Mouse (Mus musculus) MEL (cell line): ENCODE measurements at regions not wholly inside any gene's neighbourhood (a gene's known extent, or its start where the extent isn't known, plus 50 kb on each side); places are given as distances from the start of the nearest gene placed in this dataset.

ENCODE experiments used
- DNase-seq: peaks from one replicate; pipeline ENCODE4 v3.0.0; 2011; ENCODE audit warnings: low read depth, low spot score
- H3K27ac ChIP-seq: 2 replicates; pipeline ENCODE4 v1.5.1; 2012; ENCODE audit warnings: low read depth, mild to moderate bottlenecking, control low read depth, low read length, moderate library complexity; ENCODE audit not compliant: control insufficient read depth
- H3K27me3 ChIP-seq, 2 experiments: fragments of 150-350 bp in 1 of 2; sonication (generic) in 1 of 2; 2 replicates each; pipeline ENCODE4 v1.6.1; 2012; ENCODE audit warnings: low read length in 2 of 2, mild to moderate bottlenecking in 2 of 2, improper control_type of control experiment in 1 of 2, moderate library complexity in 1 of 2; ENCODE audit not compliant: insufficient read depth in 2 of 2, control insufficient read depth in 1 of 2
- H3K36me3 ChIP-seq, 2 experiments: 2 replicates each; pipeline ENCODE4 v1.6.1; 2012 to 2014; ENCODE audit warnings: low read length in 2 of 2, improper control_type of control experiment in 1 of 2, inconsistent platforms in 1 of 2, mild to moderate bottlenecking in 1 of 2; ENCODE audit not compliant: insufficient read depth in 2 of 2, control insufficient read depth in 1 of 2
- H3K4me1 ChIP-seq, 2 experiments: fragments of 150-350 bp in 1 of 2; sonication (generic) in 1 of 2; 2 replicates each; pipeline ENCODE4 v1.6.1; 2012; ENCODE audit warnings: low read length in 2 of 2, improper control_type of control experiment in 1 of 2, mild to moderate bottlenecking in 1 of 2; ENCODE audit not compliant: insufficient read depth in 2 of 2, control insufficient read depth in 1 of 2
- H3K4me3 ChIP-seq, 2 experiments: fragments of 150-350 bp in 1 of 2; sonication (generic) in 1 of 2; 2 replicates each; pipeline ENCODE4 v1.5.1; 2012; ENCODE audit warnings: low read depth in 2 of 2, low read length in 2 of 2, mild to moderate bottlenecking in 2 of 2, moderate library complexity in 2 of 2, control low read depth in 1 of 2, improper control_type of control experiment in 1 of 2; ENCODE audit not compliant: control insufficient read depth in 1 of 2, insufficient read depth in 1 of 2
- H3K79me2 ChIP-seq: 2 replicates; pipeline ENCODE4 v1.6.1; 2012; ENCODE audit warnings: mild to moderate bottlenecking, low read length, moderate library complexity; ENCODE audit not compliant: control insufficient read depth, poor library complexity, insufficient read depth
- H3K9ac ChIP-seq: 2 replicates; pipeline ENCODE4 v1.6.1; 2012; ENCODE audit warnings: low read depth, mild to moderate bottlenecking, control low read depth, low read length, moderate library complexity; ENCODE audit not compliant: control insufficient read depth, poor library complexity, severe bottlenecking
- H3K9me3 ChIP-seq: fragments of 150-350 bp; sonication (generic); replicated peaks from 2 replicates; pipeline ENCODE4 v1.6.1; 2012; ENCODE audit warnings: mild to moderate bottlenecking, low read length, improper control_type of control experiment, moderate library complexity; ENCODE audit not compliant: insufficient read depth
- CHD1 ChIP-seq: IDR thresholded peaks from 2 replicates; pipeline ENCODE4 v1.6.1; 2012; ENCODE audit warnings: low read depth, mild to moderate bottlenecking, inconsistent platforms, low read length, improper control_type of control experiment
- CHD2 ChIP-seq: IDR thresholded peaks from 2 replicates; pipeline ENCODE4 v1.6.1; 2011; ENCODE audit warnings: low read length, improper control_type of control experiment
- ELF1 ChIP-seq: IDR thresholded peaks from 2 replicates; pipeline ENCODE4 v1.6.1; 2014; ENCODE audit warnings: low read depth, mild to moderate bottlenecking, inconsistent platforms, low read length, improper control_type of control experiment, moderate library complexity
- EP300 ChIP-seq, 2 experiments: IDR thresholded peaks; 2 replicates each; pipeline ENCODE4 v1.6.1; 2011; ENCODE audit warnings: improper control_type of control experiment in 2 of 2, low read length in 2 of 2, low read depth in 1 of 2, mild to moderate bottlenecking in 1 of 2
- GABPA ChIP-seq: IDR thresholded peaks from 2 replicates; pipeline ENCODE4 v1.6.1; 2012; ENCODE audit warnings: low read depth, mild to moderate bottlenecking, inconsistent platforms, low read length, improper control_type of control experiment, moderate library complexity
- HCFC1 ChIP-seq: IDR thresholded peaks from 2 replicates; pipeline ENCODE4 v1.6.1; 2012; ENCODE audit warnings: low read depth, mild to moderate bottlenecking, inconsistent platforms, low read length, improper control_type of control experiment, moderate library complexity
- KAT2A ChIP-seq: conservative IDR thresholded peaks from 2 replicates; pipeline ENCODE4 v1.6.1; 2012; ENCODE audit warnings: low read depth, low read length, improper control_type of control experiment, inconsistent platforms
- MAFK ChIP-seq: IDR thresholded peaks from 2 replicates; pipeline ENCODE4 v1.6.1; 2011; ENCODE audit warnings: low read depth, mild to moderate bottlenecking, low read length, improper control_type of control experiment, borderline replicate concordance
- MEF2A ChIP-seq: IDR thresholded peaks from 2 replicates; pipeline ENCODE4 v1.6.1; 2014; ENCODE audit warnings: low read depth, mild to moderate bottlenecking, inconsistent platforms, low read length, improper control_type of control experiment; ENCODE audit not compliant: poor library complexity, insufficient replicate concordance, severe bottlenecking; ENCODE audit errors: extremely low read depth
- NELFE ChIP-seq: IDR thresholded peaks from 2 replicates; pipeline ENCODE4 v1.6.1; 2011; ENCODE audit warnings: low read depth, low read length, improper control_type of control experiment
- NRF1 ChIP-seq: IDR thresholded peaks from 2 replicates; pipeline ENCODE4 v1.6.1; 2014; ENCODE audit warnings: low read depth, mild to moderate bottlenecking, inconsistent platforms, low read length, improper control_type of control experiment, moderate library complexity; ENCODE audit not compliant: poor library complexity, insufficient read depth, severe bottlenecking
- POLR2A ChIP-seq, 2 experiments: IDR thresholded peaks; 2 replicates each; pipeline ENCODE4 v1.6.1; 2011 to 2012; ENCODE audit warnings: low read length in 2 of 2, mild to moderate bottlenecking in 2 of 2, control low read depth in 1 of 2, improper control_type of control experiment in 1 of 2, low read depth in 1 of 2, moderate library complexity in 1 of 2; ENCODE audit not compliant: control insufficient read depth in 1 of 2, insufficient read depth in 1 of 2, poor library complexity in 1 of 2
- POLR2AphosphoS5 ChIP-seq: IDR thresholded peaks from 2 replicates; pipeline ENCODE4 v1.6.1; 2012; ENCODE audit warnings: low read depth, borderline replicate concordance, mild to moderate bottlenecking, inconsistent platforms, low read length, moderate library complexity, mixed read lengths
- RCOR1 ChIP-seq: IDR thresholded peaks from 2 replicates; pipeline ENCODE4 v1.6.1; 2012; ENCODE audit warnings: low read depth, mild to moderate bottlenecking, inconsistent platforms, low read length, improper control_type of control experiment
- SIN3A ChIP-seq: IDR thresholded peaks from 2 replicates; pipeline ENCODE4 v1.6.1; 2012; ENCODE audit warnings: low read length, improper control_type of control experiment, inconsistent platforms
- TBP ChIP-seq: IDR thresholded peaks from 2 replicates; pipeline ENCODE4 v1.8.0; 2011; ENCODE audit warnings: low read depth, low read length, improper control_type of control experiment
- TCF12 ChIP-seq: IDR thresholded peaks from 2 replicates; pipeline ENCODE4 v1.6.1; 2014; ENCODE audit warnings: low read depth, mild to moderate bottlenecking, inconsistent platforms, low read length, improper control_type of control experiment, moderate library complexity
- UBTF ChIP-seq: IDR thresholded peaks from 2 replicates; pipeline ENCODE4 v1.6.1; 2012; ENCODE audit warnings: low read depth, mild to moderate bottlenecking, inconsistent platforms, low read length, improper control_type of control experiment, moderate library complexity, borderline replicate concordance; ENCODE audit not compliant: insufficient read depth
- USF2 ChIP-seq, 2 experiments: IDR thresholded peaks; 2 replicates each; pipeline ENCODE4 v1.6.1; 2011 to 2012; ENCODE audit warnings: improper control_type of control experiment in 2 of 2, low read length in 2 of 2, borderline replicate concordance in 1 of 2, inconsistent platforms in 1 of 2, low read depth in 1 of 2, mild to moderate bottlenecking in 1 of 2; ENCODE audit not compliant: insufficient read depth in 1 of 2
- ZC3H11A ChIP-seq: IDR thresholded peaks from 2 replicates; pipeline ENCODE4 v1.6.1; 2012; ENCODE audit warnings: low read depth, mild to moderate bottlenecking, inconsistent platforms, low read length, improper control_type of control experiment
- ZKSCAN1 ChIP-seq: IDR thresholded peaks from 2 replicates; pipeline ENCODE4 v1.6.1; 2012; ENCODE audit warnings: low read depth, mild to moderate bottlenecking, inconsistent platforms, low read length, improper control_type of control experiment, moderate library complexity
- ZNF384 ChIP-seq: IDR thresholded peaks from 2 replicates; pipeline ENCODE4 v1.6.1; 2012; ENCODE audit warnings: low read depth, mild to moderate bottlenecking, inconsistent platforms, low read length, improper control_type of control experiment

DNA sequence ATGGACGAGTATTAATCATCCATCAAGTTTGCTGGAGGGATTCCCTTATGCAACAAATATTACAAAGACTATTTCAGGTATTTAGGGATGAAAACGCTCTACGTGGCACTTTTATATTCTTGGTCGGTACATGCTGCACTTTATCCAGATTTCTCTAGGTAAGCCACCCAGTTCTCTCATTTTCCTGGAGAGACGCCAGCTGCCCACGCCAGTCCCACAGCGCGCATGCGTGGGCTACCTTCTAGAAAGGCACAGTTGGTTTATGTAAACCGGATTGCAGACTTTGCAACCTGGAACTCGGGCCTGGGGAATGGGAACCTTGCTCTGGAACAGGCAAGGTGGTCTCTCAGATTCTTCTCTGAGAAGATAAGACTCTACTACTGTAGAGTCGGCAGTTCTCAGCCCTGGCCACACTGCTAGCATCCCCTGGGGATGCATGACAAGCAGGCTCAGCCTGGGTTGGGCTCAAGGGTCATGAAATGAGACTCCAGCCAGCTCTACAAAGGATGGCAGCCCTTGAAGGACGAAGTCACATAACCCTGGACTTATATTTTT is 265.0 kb downstream of the Etnk1 start:
- Histone ChIP-seq H3K4me1 (no peaks in the 10 kb centered on the region), H3K9ac (no peak overlapping the region), H3K9me3 (no peaks in the 10 kb centered on the region), H3K79me2 (no peaks in the 10 kb centered on the region), H3K27ac (no peak overlapping the region), H3K36me3 (no peaks in the 10 kb centered on the region), H3K4me3 (no peak overlapping the region), H3K27me3 (no peaks in the 10 kb centered on the region)
- TF ChIP-seq ZKSCAN1: no peak
- no peak for TF ChIP-seq MAFK
- no peak for TF ChIP-seq ZC3H11A
- TF ChIP-seq USF2 (IDR thresholded peaks at IDR 0.05; ENCODE audit: borderline replicate concordance in 1 of 2, insufficient read depth in 1 of 2, low read depth in 1 of 2, low read length in 2 of 2): no peak
- TF ChIP-seq CHD2: no peak
- no peak for TF ChIP-seq TBP
- no peak for DNase-seq

DNA sequence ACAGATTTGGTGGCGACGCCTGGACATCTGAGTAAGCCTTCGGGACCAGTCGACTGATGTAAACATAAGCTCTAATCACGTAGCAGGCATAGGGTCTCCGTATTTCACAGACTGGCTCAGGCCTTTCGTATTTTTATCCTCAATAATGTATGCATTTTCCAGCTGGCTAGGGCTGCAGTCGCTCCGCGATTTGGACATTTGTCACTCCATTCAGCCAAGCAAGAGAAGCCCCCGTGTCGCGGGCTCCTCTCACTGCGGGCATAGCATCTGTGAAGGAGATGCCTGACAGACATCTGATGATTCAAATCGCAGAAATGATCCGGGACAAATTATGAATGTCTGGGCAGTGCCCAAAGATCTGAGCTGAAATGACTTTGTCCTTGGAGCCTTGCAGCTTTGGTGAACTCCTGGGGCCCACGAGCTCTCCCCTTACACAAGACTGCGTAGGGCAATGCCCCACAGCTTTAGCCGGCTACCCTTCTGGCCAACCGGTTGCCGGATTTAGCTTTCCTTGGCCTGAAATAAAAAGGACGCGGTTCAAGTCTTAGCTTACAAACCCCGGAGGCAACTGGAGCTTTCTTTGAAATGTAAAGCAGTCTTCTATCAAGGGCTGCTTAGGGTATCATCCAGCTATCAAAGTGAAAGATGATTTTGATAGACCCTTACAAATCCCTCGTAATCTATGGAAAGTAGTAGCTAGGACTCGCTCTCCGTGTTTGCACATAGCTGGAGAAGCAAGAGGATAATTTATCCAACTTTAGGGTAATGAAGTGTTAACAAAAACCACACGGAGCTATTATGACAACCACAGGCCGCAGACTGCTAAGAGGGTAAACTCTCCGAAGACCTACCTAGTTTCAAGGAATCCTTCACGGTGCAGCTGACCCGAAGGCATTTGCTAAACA is 270.6 kb downstream of the Etnk1 start:
- no peak for DNase-seq
- Histone ChIP-seq H3K36me3 (no peaks in the 10 kb centered on the region), H3K79me2 (no peaks in the 10 kb centered on the region), H3K9me3 (no peaks in the 10 kb centered on the region), H3K27ac (no peak overlapping the region)
- TF ChIP-seq CHD2 (no peak), ELF1 (no peak), ZNF384 (no peak), MEF2A (no peak), EP300 (IDR thresholded peaks at IDR 0.05; ENCODE audit: low read depth in 1 of 2, low read length in 2 of 2) (no peak), TBP (no peak)
- TF ChIP-seq, all 39 proteins: peak for 0
- H3K4me1 ChIP-seq: no peaks in the 10 kb centered on the region
- H3K9ac ChIP-seq: no peak overlapping the region
- H3K27me3 ChIP-seq: no peaks in the 10 kb centered on the region
- no peak overlapping the region for H3K4me3 ChIP-seq

DNA sequence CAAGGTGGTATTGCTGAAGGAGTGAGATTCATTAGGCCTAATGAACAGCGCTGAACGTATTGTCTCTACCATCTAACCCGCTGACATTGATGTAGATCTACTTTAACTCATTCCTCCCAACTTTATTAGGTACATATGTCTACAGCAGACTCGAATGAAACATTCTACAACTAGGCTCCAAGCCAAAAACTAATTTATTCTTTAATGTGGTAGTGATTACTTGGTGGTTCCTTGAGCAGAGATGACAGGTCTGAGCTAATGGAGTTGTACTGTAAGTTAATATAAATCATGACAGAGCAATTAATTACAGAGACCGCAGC is 271.2 kb downstream of the Etnk1 start:
- H3K9me3 ChIP-seq: no peaks in the 10 kb centered on the region
- no peaks in the 10 kb centered on the region for H3K36me3 ChIP-seq
- H3K27me3 ChIP-seq: no peaks in the 10 kb centered on the region
- DNase-seq: no peak
- no peak overlapping the region for H3K4me3 ChIP-seq
- H3K9ac ChIP-seq: no peak overlapping the region
- no peaks in the 10 kb centered on the region for H3K79me2 ChIP-seq
- no peaks in the 10 kb centered on the region for H3K4me1 ChIP-seq
- no peak overlapping the region for H3K27ac ChIP-seq
- TF ChIP-seq SIN3A (no peak), NRF1 (no peak), RCOR1 (no peak), EP300 (IDR thresholded peaks at IDR 0.05; ENCODE audit: low read depth in 1 of 2, low read length in 2 of 2) (no peak), ELF1 (no peak), GABPA (no peak), KAT2A (no peak), UBTF (no peak), TBP (no peak), HCFC1 (no peak), ZKSCAN1 (no peak), NELFE (no peak), MAFK (no peak), CHD1 (no peak), POLR2AphosphoS5 (no peak), TCF12 (no peak), POLR2A (IDR thresholded peaks at IDR 0.05; ENCODE audit: control insufficient read depth in 1 of 2, insufficient read depth in 1 of 2, low read depth in 1 of 2, low read length in 2 of 2, poor library complexity in 1 of 2) (no peak)
